Mouse (Mus musculus) limb, embryonic 10.5 days (tissue): ENCODE data around the gene Best2. TPM values are rescaled to one million over a fixed set of nuclear protein-coding genes. Genes with fewer than 3 reads are reported as not detected.

Source experiments
- DNase-seq: peaks from one replicate; pipeline ENCODE4 v3.0.0-alpha.2; 2017; ENCODE audit warnings: low spot score
- H3K27ac ChIP-seq: fragments of 300-500 bp; sonication (generic); 2 replicates; pipeline ENCODE4 v1.5.1; 2016; ENCODE audit warnings: mild to moderate bottlenecking
- H3K27me3 ChIP-seq: fragments of 300-500 bp; sonication (generic); 2 replicates; pipeline ENCODE4 v1.6.1; 2016; ENCODE audit warnings: low read depth, mild to moderate bottlenecking; ENCODE audit not compliant: poor library complexity, severe bottlenecking
- H3K36me3 ChIP-seq: fragments of 300-500 bp; sonication (generic); 2 replicates; pipeline ENCODE4 v1.6.1; 2016; ENCODE audit warnings: mild to moderate bottlenecking, moderate library complexity
- H3K4me1 ChIP-seq: fragments of 300-500 bp; sonication (generic); 2 replicates; pipeline ENCODE4 v1.6.1; 2016
- H3K4me3 ChIP-seq: fragments of 300-500 bp; sonication (generic); 2 replicates; pipeline ENCODE4 v1.5.1; 2016; ENCODE audit warnings: mild to moderate bottlenecking, moderate library complexity
- H3K9me3 ChIP-seq: fragments of 300-500 bp; sonication (generic); replicated peaks from 2 replicates; pipeline ENCODE4 v1.6.1; 2016; ENCODE audit warnings: mild to moderate bottlenecking
- WGBS: fragments of 180-500 bp; shearing (Covaris S2); methylation state at CpG from one replicate; pipeline ENCODE4 v1.1.7; 2016; 5-methylcytosine and 5-hydroxymethylcytosine counted together
- polyA plus RNA-seq: library from polyadenylated mRNA; unstranded; fragments of >200 nt; fragmentation: Nextera tagmentation; extraction: Ambion mirVana; gene quantifications from 2 replicates; pipeline ENCODE4 v1.2.1, GENCODE M21; 2016

Gene Best2
- polyA plus RNA-seq, 1 experiment from 2014 or later, result not detected

DNA sequence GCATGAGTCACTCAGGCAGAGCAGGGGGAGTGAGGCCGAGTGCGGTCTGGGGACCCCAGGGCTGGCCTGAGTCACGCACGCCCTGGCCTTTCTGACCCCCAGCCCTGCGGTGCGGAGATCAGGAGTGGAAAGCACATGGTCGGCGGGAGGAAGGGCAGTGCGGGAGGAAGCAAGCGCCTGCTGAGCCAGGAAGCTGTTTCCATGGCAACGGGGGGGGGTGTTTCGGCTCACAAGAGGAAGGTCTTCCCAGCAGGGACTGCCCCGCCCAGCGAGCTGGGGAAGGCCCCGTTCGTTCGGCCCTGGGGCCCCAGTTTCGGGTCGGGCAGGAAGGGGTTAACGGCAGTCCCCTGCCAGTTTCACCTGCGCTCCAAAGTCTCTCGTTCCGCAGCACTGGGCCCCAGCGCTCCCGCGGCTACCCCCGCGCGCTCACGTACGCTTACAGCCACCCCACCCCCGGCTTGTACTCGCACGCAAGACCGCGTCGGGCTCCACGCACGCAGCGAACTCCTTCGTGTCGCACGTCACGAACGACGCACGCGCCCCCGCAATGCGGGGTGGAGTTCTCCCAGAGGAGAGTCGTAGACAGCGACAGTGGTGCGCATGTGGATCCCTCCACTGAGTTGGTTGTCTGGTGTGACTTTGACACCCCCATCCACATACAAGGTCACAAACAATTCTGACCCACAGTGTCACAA lies 28.5 kb downstream of the Best2 start:
- Histone ChIP-seq H3K4me3 (peak overlapping the region; percentile 66), H3K4me1 (peaks cover 65% of the 10 kb centered on the region), H3K27me3 (peaks cover 23% of the 10 kb centered on the region; the same call in 1 of the 2 replicates), H3K36me3 (no peaks in the 10 kb centered on the region), H3K9me3 (no peaks in the 10 kb centered on the region), H3K27ac (peak overlapping the region; percentile 89)
- WGBS, result 0% methylated on average over 53 of the region's 53 CpGs
- DNase-seq, result peak; percentile 91

- Histone ChIP-seq H3K9me3 (no peaks in the 10 kb centered on the region), H3K36me3 (no peaks in the 10 kb centered on the region), H3K27me3 (peaks cover 28% of the 10 kb centered on the region), H3K4me1 (peaks cover 67% of the 10 kb centered on the region), H3K27ac (peak overlapping the region; percentile 89), H3K4me3 (peak overlapping the region; percentile 66)
- no peak for DNase-seq
- under 1% methylated on average over 23 of the region's 23 CpGs for WGBS
These were observed 29.2 kb downstream of the Best2 start for GRCm38 (mm10) chr8:84985049-84985683.

DNA sequence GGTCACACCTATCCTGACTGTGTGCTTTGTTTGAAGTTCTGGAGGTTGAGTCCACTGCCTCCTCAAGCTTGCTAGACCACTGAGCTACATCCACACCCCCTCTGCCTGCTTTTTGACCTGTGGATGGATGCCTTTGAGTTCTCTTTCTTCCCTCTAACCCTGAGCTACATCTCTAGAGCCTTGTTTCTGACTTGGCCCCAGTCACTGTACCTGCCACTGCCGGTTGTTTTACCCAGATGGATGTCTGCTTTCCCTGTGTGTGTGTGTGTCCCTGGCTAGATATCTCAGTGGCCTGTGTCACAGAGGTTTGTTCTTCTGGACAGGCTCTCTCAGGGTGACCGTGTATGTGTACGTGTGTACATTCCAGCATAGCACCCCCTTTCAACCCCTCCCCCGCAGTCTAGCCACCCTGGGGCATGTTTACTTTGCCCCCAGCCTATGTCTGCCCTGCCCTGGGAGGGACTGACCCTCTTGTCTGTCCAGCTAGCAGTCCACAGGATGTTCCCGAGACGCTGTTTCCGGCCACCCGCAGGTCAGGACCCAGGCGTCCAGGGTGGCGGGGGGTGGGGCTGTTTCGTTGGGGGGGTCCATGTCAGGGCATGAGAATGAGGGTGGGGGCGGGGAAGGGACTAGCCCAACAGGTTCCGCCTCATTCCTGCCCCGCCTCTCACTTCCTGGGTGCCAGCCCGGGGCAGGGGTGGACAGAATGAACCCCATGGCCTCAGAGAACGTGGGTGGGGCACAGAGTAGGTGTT lies 29.9 kb downstream of the Best2 start:
- H3K4me1 ChIP-seq, result peaks cover 67% of the 10 kb centered on the region
- H3K27ac ChIP-seq, result peak overlapping the region; percentile 89
- no peaks in the 10 kb centered on the region for H3K36me3 ChIP-seq
- WGBS, result 6% methylated on average over 16 of the region's 16 CpGs
- H3K27me3 ChIP-seq, result peaks cover 30% of the 10 kb centered on the region
- peak; percentile 42 for DNase-seq
- peak overlapping the region; percentile 66 for H3K4me3 ChIP-seq
- no peaks in the 10 kb centered on the region for H3K9me3 ChIP-seq

GRCm38 (mm10) chr8:84982499-84983011 lies 31.8 kb downstream of the Best2 start:
- Histone ChIP-seq H3K9me3 (no peaks in the 10 kb centered on the region), H3K4me3 (no peak overlapping the region), H3K27ac (peak overlapping the region; percentile 56), H3K4me1 (peaks cover 80% of the 10 kb centered on the region), H3K27me3 (peaks cover 37% of the 10 kb centered on the region), H3K36me3 (no peaks in the 10 kb centered on the region)
- 76% methylated on average over 3 of the region's 3 CpGs for WGBS
- DNase-seq, result no peak

- WGBS, result 80% methylated on average over 15 of the region's 15 CpGs
- Histone ChIP-seq H3K36me3 (no peaks in the 10 kb centered on the region), H3K4me3 (no peak overlapping the region), H3K4me1 (peaks cover 86% of the 10 kb centered on the region), H3K27me3 (peaks cover 37% of the 10 kb centered on the region), H3K27ac (peak overlapping the region; percentile 56), H3K9me3 (no peaks in the 10 kb centered on the region)
- no peak for DNase-seq
These were observed 32.5 kb downstream of the Best2 start for GRCm38 (mm10) chr8:84981644-84982498.

- WGBS, result 36% methylated on average over 11 of the region's 11 CpGs
- peaks cover 89% of the 10 kb centered on the region for H3K4me1 ChIP-seq
- no peak for DNase-seq
- peak overlapping the region; percentile 86 for H3K27ac ChIP-seq
- H3K27me3 ChIP-seq, result peaks cover 33% of the 10 kb centered on the region
- H3K36me3 ChIP-seq, result no peaks in the 10 kb centered on the region
- peak overlapping the region; percentile 63; the same call in 1 of the 2 replicates for H3K4me3 ChIP-seq
- H3K9me3 ChIP-seq, result no peaks in the 10 kb centered on the region
These were observed 33.5 kb downstream of the Best2 start for GRCm38 (mm10) chr8:84980622-84981358.

DNA sequence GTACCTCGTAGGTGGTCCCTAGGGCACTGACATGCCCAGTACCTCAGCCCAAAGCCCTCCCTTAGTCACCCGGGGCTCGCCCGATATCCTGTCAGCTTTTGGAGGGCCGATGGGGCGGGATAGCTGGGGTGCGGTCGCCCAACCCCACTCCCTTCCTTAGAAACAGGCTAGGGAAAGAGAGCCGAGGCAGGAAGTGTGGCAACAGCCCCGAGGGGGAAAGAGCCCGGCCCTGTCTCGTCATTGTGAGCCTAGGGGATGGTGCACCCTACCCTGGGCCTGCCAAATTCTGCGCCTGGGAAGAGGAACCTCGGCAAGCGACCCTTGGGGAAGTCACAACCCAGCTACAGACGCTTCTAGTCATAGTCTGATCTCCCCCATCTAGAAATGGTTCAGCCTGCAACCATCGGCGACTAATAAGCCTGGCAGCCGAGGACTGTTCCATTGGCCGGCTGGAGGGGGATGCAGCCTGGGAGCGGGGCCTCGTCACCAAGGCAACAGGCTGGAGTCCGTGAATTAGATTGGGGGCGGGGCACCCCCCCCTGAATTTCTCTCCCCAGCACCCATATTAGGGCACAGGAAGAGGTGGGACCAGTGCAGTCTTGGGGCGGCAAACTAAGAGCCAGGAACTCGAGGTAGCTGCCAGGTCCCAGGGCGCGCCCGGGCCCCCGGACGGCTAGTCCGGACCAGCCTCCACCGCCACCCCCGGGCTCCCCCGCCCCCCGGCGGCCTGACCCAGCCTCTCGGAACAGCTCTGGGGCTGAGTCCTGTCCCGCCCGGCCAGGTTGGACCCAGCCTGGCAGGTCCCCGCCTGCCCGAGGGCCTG lies 34.5 kb downstream of the Best2 start:
- DNase-seq, result peak; percentile 92
- H3K36me3 ChIP-seq, result peaks cover 3% of the 10 kb centered on the region
- peaks cover 86% of the 10 kb centered on the region for H3K4me1 ChIP-seq
- peaks cover 33% of the 10 kb centered on the region for H3K27me3 ChIP-seq
- peak overlapping the region; percentile 86 for H3K27ac ChIP-seq
- H3K9me3 ChIP-seq, result no peaks in the 10 kb centered on the region
- H3K4me3 ChIP-seq, result peak overlapping the region; percentile 63
- 5% methylated on average over 37 of the region's 42 CpGs for WGBS

DNA sequence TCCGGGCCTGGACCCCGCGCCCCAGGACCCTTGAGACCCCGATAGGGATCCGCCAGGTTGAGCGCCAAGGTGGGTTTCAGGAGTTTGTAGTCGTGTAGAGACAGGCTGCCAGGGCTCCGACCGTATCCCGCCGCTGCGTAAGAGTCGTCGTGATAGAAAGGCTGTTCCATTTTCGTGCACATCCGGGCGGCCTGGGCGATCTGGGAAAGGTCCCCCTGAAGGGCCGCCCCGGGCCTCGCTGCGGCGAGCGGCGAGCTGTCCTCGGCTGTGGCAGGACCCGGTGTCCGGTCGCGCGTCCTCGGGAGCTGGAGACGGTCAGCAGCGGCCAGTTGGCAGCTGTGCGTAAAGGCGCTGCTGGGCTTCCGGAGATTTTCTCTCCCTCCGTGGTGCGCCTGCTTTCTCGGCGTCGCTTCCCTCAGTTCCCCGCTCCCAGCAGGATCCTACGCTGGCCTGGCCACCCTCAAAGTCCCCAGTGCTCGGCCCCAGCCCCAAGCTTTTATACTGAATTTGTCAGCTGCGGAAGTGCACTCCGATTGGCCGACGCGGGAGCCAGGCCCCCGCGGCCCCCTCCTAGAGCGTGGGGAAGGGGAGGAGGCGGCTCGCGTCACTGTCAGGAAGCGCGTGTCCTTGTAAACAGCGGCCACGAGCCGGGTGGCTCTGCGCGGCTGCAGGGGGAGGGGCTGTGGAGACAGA lies 35.9 kb downstream of the Best2 start, which contains the start of gene Junb:
Gene Junb, minus strand, starts transcription at position 471 of the 693 bp plus-strand sequence.
- DNase-seq, result peak; percentile 87
- H3K27me3 ChIP-seq, result peaks cover 33% of the 10 kb centered on the region

DNA sequence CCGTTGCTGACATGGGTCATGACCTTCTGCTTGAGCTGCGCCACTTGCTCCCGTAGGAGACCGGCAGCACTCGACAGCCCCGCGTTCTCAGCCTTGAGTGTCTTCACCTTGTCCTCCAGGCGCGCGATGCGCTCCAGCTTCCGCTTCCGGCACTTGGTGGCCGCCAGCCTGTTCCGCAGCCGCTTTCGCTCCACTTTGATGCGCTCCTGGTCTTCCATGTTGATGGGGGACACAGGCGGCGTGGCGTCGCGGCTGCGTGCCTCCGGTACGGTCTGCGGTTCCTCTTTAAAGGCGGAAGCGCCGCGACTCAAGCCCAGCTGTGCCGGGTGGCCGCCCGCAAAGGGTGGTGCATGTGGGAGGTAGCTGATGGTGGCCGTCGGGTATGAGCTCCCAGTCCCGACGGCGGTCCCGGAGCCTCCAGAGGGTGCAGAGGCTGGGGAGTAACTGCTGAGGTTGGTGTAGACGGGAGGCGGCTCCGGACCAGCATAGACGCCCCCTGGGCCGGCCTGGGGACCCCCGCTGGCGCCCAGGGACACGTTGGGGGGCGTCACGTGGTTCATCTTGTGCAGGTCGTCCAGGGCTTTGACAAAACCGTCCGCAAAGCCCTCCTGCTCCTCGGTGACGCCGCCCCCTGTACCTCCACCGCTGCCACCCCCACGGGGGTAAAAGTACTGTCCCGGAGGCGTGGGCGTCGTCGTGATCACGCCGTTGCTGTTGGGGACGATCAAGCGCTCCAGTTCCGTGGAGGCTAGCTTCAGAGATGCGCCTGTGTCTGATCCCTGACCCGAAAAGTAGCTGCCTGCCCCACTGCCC lies 36.7 kb downstream of the Best2 start:
- Histone ChIP-seq H3K27ac (peak overlapping the region; percentile 85), H3K27me3 (peaks cover 33% of the 10 kb centered on the region), H3K36me3 (peaks cover 25% of the 10 kb centered on the region), H3K4me1 (peaks cover 76% of the 10 kb centered on the region), H3K9me3 (no peaks in the 10 kb centered on the region), H3K4me3 (peak overlapping the region; percentile 63)
- under 1% methylated on average over 70 of the region's 70 CpGs for WGBS
- peak; percentile 75 for DNase-seq

More for the DNA sequence above, 35.9 kb downstream of the Best2 start, which contains the start of gene Junb:
- Histone ChIP-seq H3K4me1 (peaks cover 76% of the 10 kb centered on the region), H3K36me3 (peaks cover 18% of the 10 kb centered on the region), H3K4me3 (peak within 1 kb of the TSS; percentile 63), H3K9me3 (no peaks in the 10 kb centered on the region), H3K27ac (peak within 1 kb of the TSS; percentile 86)
- under 1% methylated on average over 63 of the region's 63 CpGs for WGBS
